Mouse (Mus musculus): ENCODE measurements at regions not wholly inside any gene's neighbourhood (a gene's known extent, or its start where the extent isn't known, plus 50 kb on each side); places are given as distances from the start of the nearest gene placed in this dataset.

DNA sequence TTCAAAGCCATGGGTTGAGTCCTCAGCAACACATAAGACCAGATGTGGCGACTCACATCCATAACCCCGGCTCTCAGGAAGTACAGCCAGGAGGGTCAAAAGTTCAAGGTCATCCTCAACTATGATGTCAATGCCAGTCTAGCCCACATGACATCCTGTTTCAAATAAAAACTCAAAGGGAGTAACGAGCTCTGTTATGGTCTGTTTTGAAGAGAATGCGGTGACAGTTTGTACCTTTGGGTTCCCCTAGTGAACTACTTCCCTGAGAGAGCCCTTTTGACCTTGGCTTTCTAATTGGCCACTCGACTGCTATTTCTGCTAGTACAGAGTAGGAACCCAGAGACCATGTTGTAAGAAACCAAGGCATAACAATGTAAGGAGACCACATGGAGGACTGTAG is 119.7 kb upstream of the Plekha5 start:
- ATAC-seq (no peak), DNase-seq (no peak)
- no peak for TF ChIP-seq CTCF (IDR thresholded peaks at IDR 0.05; ENCODE audit: low read depth)
- Histone ChIP-seq H3K4me3 (ENCODE audit: low read depth, low read length) (no peak overlapping the region), H3K27ac (ENCODE audit: low read depth, low read length) (no peak overlapping the region), H3K4me2 (ENCODE audit: low read depth) (no peak overlapping the region), H3K27me3 (ENCODE audit: insufficient read depth, low read length) (no peaks in the 10 kb centered on the region), H3K4me1 (ENCODE audit: insufficient read depth) (no peaks in the 10 kb centered on the region), H3K36me3 (ENCODE audit: insufficient read depth) (no peaks in the 10 kb centered on the region), H3K9me3 (ENCODE audit: low read length) (no peaks in the 10 kb centered on the region), H3K9ac (no peak overlapping the region)
- 82% methylated on average over 5 of the region's 5 CpGs for WGBS

DNA sequence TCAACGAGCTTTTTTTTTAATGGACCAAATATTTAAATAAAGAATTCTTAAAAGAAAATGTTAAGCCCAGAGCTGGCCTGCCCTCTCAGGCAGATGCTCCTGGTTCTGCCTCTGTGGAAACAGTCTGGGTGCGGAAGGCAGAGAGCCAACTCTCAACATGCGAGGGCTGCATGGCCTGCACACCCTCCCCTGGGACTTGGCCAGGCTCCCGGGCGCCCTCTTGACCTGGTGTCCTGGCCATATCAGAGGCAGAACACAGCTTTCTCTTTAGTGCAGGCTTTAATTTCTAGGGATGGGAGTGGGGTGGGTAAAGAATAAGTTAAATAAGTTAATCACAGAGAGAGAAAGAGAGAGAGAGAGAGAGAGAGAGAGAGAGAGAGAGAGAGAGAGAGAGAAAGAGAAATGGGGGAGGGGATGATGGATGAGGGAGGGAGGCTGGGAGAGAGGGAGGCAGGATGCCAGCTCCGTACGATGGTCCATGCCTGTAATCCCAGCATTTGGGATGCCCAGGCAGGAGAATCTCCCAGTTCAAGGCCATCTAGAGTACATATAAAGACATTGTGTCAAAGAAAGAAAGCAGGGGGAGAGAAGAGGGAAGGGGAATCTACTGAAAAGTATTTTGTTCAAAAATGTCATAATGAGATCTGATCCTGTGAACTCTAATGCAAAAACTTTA is 123.2 kb upstream of the Plekha5 start:
- WGBS: 43% methylated on average over 7 of the region's 7 CpGs
- DNase-seq (no peak), ATAC-seq (no peak)
- Histone ChIP-seq H3K4me3 (ENCODE audit: low read depth, low read length) (no peak overlapping the region), H3K27ac (ENCODE audit: low read depth, low read length) (no peak overlapping the region), H3K27me3 (ENCODE audit: insufficient read depth, low read length) (no peaks in the 10 kb centered on the region), H3K9me3 (ENCODE audit: low read length) (no peaks in the 10 kb centered on the region), H3K9ac (no peak overlapping the region), H3K4me1 (ENCODE audit: insufficient read depth) (no peaks in the 10 kb centered on the region), H3K36me3 (ENCODE audit: insufficient read depth) (no peaks in the 10 kb centered on the region), H3K4me2 (ENCODE audit: low read depth) (no peak overlapping the region)
- no peak for TF ChIP-seq CTCF (IDR thresholded peaks at IDR 0.05; ENCODE audit: low read depth)

GRCm38 (mm10) chr6:140299653-140300052 is 124.2 kb upstream of the Plekha5 start:
- no peak for TF ChIP-seq CTCF (IDR thresholded peaks at IDR 0.05; ENCODE audit: low read depth)
- 68% methylated on average over 7 of the region's 7 CpGs for WGBS
- no peaks in the 10 kb centered on the region for H3K27me3 ChIP-seq (ENCODE audit: insufficient read depth, low read length)
- no peak overlapping the region for H3K4me3 ChIP-seq (ENCODE audit: low read depth, low read length)
- DNase-seq: no peak
- H3K4me2 ChIP-seq (ENCODE audit: low read depth): no peak overlapping the region
- H3K9ac ChIP-seq: no peak overlapping the region
- H3K9me3 ChIP-seq (ENCODE audit: low read length): no peaks in the 10 kb centered on the region
- no peaks in the 10 kb centered on the region for H3K36me3 ChIP-seq (ENCODE audit: insufficient read depth)
- H3K4me1 ChIP-seq (ENCODE audit: insufficient read depth): no peaks in the 10 kb centered on the region
- no peak overlapping the region for H3K27ac ChIP-seq (ENCODE audit: low read depth, low read length)
- no peak; the same call in 1 of the 2 replicates for ATAC-seq

DNA sequence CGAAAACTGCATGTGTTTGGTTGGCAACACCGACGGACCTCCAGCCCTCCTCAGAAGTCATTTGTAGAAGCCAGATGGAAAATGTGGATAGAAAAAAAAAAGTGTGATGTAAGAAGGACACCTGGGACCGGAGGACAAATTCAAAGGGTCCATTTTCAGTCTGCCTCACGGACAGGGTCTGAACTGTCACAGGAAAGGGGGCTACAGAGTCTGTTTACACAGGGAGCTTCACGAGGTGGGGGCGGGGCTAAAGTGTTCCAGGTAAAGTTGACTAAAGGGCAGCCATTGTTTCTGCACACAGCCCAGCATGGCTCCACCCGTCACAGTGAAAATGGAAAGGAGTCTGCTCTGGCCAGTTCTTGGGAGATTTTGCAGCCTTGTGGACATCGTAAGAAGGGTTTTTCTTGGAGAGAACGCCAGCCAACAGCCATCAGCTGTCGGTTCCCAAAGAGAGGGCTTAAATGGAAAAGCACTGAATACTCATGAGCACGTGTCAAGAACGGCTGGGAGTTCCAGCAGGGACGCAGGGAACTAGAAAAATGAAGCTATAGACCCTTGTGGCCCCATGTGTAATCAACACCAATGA is 125.8 kb upstream of the Plekha5 start:
- Histone ChIP-seq H3K4me2 (ENCODE audit: low read depth) (peak overlapping the region; percentile 4; the same call in 1 of the 2 replicates), H3K9me3 (ENCODE audit: low read length) (no peaks in the 10 kb centered on the region), H3K4me1 (ENCODE audit: insufficient read depth) (no peaks in the 10 kb centered on the region), H3K27me3 (ENCODE audit: insufficient read depth, low read length) (no peaks in the 10 kb centered on the region), H3K4me3 (ENCODE audit: low read depth, low read length) (no peak overlapping the region), H3K27ac (ENCODE audit: low read depth, low read length) (no peak overlapping the region), H3K9ac (no peak overlapping the region), H3K36me3 (ENCODE audit: insufficient read depth) (no peaks in the 10 kb centered on the region)
- 33% methylated on average over 14 of the region's 14 CpGs for WGBS
- DNase-seq (peak; percentile 58), ATAC-seq (peak; percentile 83)
- peak; percentile 19; the same call in 1 of the 2 replicates for TF ChIP-seq CTCF (IDR thresholded peaks at IDR 0.05; ENCODE audit: low read depth)

DNA sequence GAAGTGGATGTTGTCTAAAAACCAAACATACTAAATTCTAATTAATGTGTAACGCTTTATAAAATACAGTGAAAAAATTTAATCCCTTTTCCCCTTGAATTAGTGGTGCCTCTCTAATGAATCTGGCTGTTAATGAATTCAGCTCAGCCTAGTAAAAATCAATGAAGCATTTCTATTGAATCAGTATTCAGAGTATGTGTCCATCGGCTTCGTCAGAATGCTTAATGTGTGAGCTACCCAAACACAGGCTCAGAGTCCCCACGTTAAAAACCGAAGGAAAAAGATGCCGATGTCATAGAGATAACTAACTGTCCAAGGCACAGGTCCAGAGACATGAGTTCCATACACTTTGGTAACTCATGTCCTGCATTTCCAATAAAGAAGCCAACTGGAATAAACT is 126.3 kb upstream of the Plekha5 start:
- H3K4me1 ChIP-seq (ENCODE audit: insufficient read depth): no peaks in the 10 kb centered on the region
- no peak for ATAC-seq
- no peaks in the 10 kb centered on the region for H3K27me3 ChIP-seq (ENCODE audit: insufficient read depth, low read length)
- peak overlapping the region; percentile 4; the same call in 1 of the 2 replicates for H3K4me2 ChIP-seq (ENCODE audit: low read depth)
- no peak overlapping the region for H3K4me3 ChIP-seq (ENCODE audit: low read depth, low read length)
- H3K36me3 ChIP-seq (ENCODE audit: insufficient read depth): no peaks in the 10 kb centered on the region
- no peak for DNase-seq
- H3K9me3 ChIP-seq (ENCODE audit: low read length): no peaks in the 10 kb centered on the region
- no peak overlapping the region for H3K27ac ChIP-seq (ENCODE audit: low read depth, low read length)
- no peak overlapping the region for H3K9ac ChIP-seq
- TF ChIP-seq CTCF (IDR thresholded peaks at IDR 0.05; ENCODE audit: low read depth): no peak
- 26% methylated on average over 6 of the region's 6 CpGs for WGBS

DNA sequence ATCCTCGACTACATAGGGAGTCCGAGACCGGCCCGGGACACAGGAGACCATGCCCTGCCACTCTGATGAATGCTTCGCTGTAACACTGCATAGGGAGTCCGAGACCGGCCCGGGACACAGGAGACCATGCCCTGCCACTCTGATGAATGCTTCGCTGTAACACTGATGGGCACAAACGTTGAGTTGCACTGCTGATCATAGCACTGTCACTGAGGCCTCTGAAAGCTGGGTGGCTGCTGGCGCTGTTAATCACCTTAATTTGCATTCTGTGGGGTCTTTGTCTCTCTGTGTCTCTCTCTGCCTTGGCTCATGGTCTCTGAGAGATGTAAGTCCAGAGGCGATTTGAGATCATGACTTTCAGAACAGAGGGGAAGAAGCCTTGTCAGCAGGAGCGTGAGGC is 133.7 kb upstream of the Plekha5 start:
- H3K4me2 ChIP-seq (ENCODE audit: low read depth): no peak overlapping the region
- ATAC-seq (no peak), DNase-seq (no peak)
- H3K36me3 ChIP-seq (ENCODE audit: insufficient read depth): no peaks in the 10 kb centered on the region
- 69% methylated on average over 12 of the region's 13 CpGs for WGBS
- H3K4me1 ChIP-seq (ENCODE audit: insufficient read depth): no peaks in the 10 kb centered on the region
- H3K4me3 ChIP-seq (ENCODE audit: low read depth, low read length): no peak overlapping the region
- no peaks in the 10 kb centered on the region for H3K27me3 ChIP-seq (ENCODE audit: insufficient read depth, low read length)
- no peak overlapping the region for H3K9ac ChIP-seq
- no peak for TF ChIP-seq CTCF (IDR thresholded peaks at IDR 0.05; ENCODE audit: low read depth)
- H3K9me3 ChIP-seq (ENCODE audit: low read length): no peaks in the 10 kb centered on the region
- no peak overlapping the region for H3K27ac ChIP-seq (ENCODE audit: low read depth, low read length)

DNA sequence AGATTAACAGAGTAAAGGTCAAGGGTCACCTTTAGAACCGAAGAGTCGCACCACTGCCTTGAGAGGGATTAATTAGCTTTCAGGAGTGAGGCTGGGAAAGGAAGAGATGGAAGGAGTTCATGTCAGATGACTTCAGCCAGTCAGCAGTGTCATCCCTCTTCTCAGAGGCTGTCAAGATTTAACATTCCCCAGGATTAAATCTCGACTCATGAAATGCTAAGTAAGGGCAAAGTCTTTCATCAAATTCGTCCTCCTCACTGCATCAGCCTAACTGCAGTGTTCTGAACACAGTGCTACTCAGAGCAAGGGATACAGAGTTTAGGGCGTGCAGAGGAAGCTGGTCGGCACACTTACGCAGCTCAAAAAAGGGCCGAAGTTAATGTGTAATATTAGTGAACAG is 135.1 kb upstream of the Plekha5 start:
- no peak for TF ChIP-seq CTCF (IDR thresholded peaks at IDR 0.05; ENCODE audit: low read depth)
- Histone ChIP-seq H3K27ac (ENCODE audit: low read depth, low read length) (no peak overlapping the region), H3K27me3 (ENCODE audit: insufficient read depth, low read length) (no peaks in the 10 kb centered on the region), H3K4me3 (ENCODE audit: low read depth, low read length) (no peak overlapping the region), H3K9me3 (ENCODE audit: low read length) (no peaks in the 10 kb centered on the region), H3K9ac (no peak overlapping the region), H3K4me2 (ENCODE audit: low read depth) (no peak overlapping the region), H3K4me1 (ENCODE audit: insufficient read depth) (no peaks in the 10 kb centered on the region), H3K36me3 (ENCODE audit: insufficient read depth) (no peaks in the 10 kb centered on the region)
- DNase-seq (no peak), ATAC-seq (no peak)
- 47% methylated on average over 8 of the region's 8 CpGs for WGBS
